23 mouse cellular contexts compared by ENCODE assay signal in the genomic region with DNA sequence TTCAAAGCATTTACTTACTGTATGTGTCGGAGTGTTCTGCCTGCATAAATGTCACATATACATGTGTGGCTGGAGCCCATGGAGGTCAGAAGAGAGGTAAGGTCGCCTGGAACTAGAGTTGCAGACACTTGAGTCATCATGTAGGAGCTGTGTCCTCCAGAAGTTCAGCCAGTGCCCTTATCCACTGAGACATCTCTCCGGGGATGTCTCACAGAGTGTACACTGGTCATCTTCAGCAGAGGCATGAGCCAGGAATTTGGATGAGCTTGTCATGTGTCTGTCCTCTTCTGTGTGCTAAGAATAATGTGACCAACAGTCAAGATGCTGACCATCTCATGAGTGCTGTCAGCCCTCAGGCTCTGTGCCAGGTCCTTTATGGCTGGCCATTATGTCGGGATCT. TPM values are rescaled to one million over a fixed set of nuclear protein-coding genes. Genes with fewer than 3 reads are reported as not detected.
DNase-seq lines count a peak whose midpoint lies in the region; ATAC-seq lines count a peak whose summit lies in the region.
"Had no signal": no experiment of that assay in that cellular context is flagged by ENCODE, and none has a peak within 500 bp of the region (broad histone marks: within the 10 kb centered on the region; RNA-seq: fewer than 3 reads in every experiment).

No protein-coding gene starts in this region.

- no peaks in the 10 kb centered on the region for H3K9me3 ChIP-seq in liver, embryonic 11.5 days (ENCODE audit: control insufficient read depth, low read length)
- H3K9me3 ChIP-seq in midbrain, embryonic 11.5 days (ENCODE audit: control insufficient read depth, low read length): no peaks in the 10 kb centered on the region
- H3K9me3 ChIP-seq in midbrain, embryonic 10.5 days (replicated peaks): no peaks in the 10 kb centered on the region
- H3K9me3 ChIP-seq: embryonic facial prominence, embryonic 12.5 days; forebrain, embryonic 15.5 days; G1E; heart, embryonic 12.5 days had no signal

- H3K4me2 ChIP-seq in liver, embryonic 11.5 days: no peak overlapping the region
- H3K4me2 ChIP-seq in midbrain, embryonic 11.5 days: no peak overlapping the region
- H3K4me2 ChIP-seq: embryonic facial prominence, embryonic 12.5 days; forebrain, embryonic 15.5 days; heart, embryonic 12.5 days had no signal

- no peak overlapping the region for H3K9ac ChIP-seq in liver, embryonic 11.5 days (ENCODE audit: low read depth, low read length)
- H3K9ac ChIP-seq in midbrain, embryonic 11.5 days (ENCODE audit: low read length): no peak overlapping the region
- H3K9ac ChIP-seq: embryonic facial prominence, embryonic 12.5 days; forebrain, embryonic 15.5 days; heart, embryonic 12.5 days had no signal

- no peak overlapping the region for H3K4me3 ChIP-seq in liver, embryonic 11.5 days (ENCODE audit: low read depth, low read length)
- no peak overlapping the region for H3K4me3 ChIP-seq in midbrain, embryonic 11.5 days (ENCODE audit: low read depth, low read length)
- no peak overlapping the region for H3K4me3 ChIP-seq in midbrain, embryonic 10.5 days
- H3K4me3 ChIP-seq: embryonic facial prominence, embryonic 12.5 days; forebrain, embryonic 15.5 days; heart, adult 2 months; heart, embryonic 12.5 days had no signal

- H3K4me1 ChIP-seq in liver, embryonic 11.5 days (replicated peaks; ENCODE audit: control insufficient read depth, insufficient read depth, low read length): no peaks in the 10 kb centered on the region
- peaks cover 8% of the 10 kb centered on the region for H3K4me1 ChIP-seq in midbrain, embryonic 11.5 days (ENCODE audit: control insufficient read depth, insufficient read depth, low read length)
- H3K4me1 ChIP-seq in midbrain, embryonic 10.5 days: peaks cover 42% of the 10 kb centered on the region

- no peaks in the 10 kb centered on the region for H3K27me3 ChIP-seq in liver, embryonic 11.5 days (replicated peaks; ENCODE audit: control insufficient read depth, insufficient read depth, low read length)
- H3K27me3 ChIP-seq in midbrain, embryonic 11.5 days (ENCODE audit: control insufficient read depth, insufficient read depth, low read length): no peaks in the 10 kb centered on the region
- H3K27me3 ChIP-seq in midbrain, embryonic 10.5 days (ENCODE audit: low read depth, poor library complexity, severe bottlenecking): peaks cover 9% of the 10 kb centered on the region; the same call in 1 of the 2 replicates
- H3K27me3 ChIP-seq: embryonic facial prominence, embryonic 12.5 days; heart, embryonic 12.5 days had no signal

- no peak for ATAC-seq in cerebellum, adult (ENCODE audit: insufficient number of reproducible peaks, low FRiP score, low TSS enrichment)
- no peak for ATAC-seq in liver, embryonic 11.5 days (replicated peaks; ENCODE audit: low FRiP score)
- no peak for ATAC-seq in midbrain, embryonic 11.5 days (ENCODE audit: low FRiP score)
- ATAC-seq: CD4-positive, CD25-positive, alpha-beta regulatory T cell, adult 4 months; forebrain, embryonic 15.5 days had no signal

- H3K27ac ChIP-seq in liver, embryonic 11.5 days (ENCODE audit: low read depth, low read length): no peak overlapping the region
- no peak overlapping the region for H3K27ac ChIP-seq in midbrain, embryonic 11.5 days (ENCODE audit: low read depth, low read length)
- no peak overlapping the region for H3K27ac ChIP-seq in midbrain, embryonic 10.5 days (replicated peaks)
- H3K27ac ChIP-seq: embryonic facial prominence, embryonic 12.5 days; forebrain, embryonic 15.5 days; heart, adult 2 months had no signal

- no peaks in the 10 kb centered on the region for H3K36me3 ChIP-seq in liver, embryonic 11.5 days (ENCODE audit: control insufficient read depth, insufficient read depth, low read length)
- no peaks in the 10 kb centered on the region for H3K36me3 ChIP-seq in midbrain, embryonic 11.5 days (ENCODE audit: control insufficient read depth, insufficient read depth, low read length)
- H3K36me3 ChIP-seq in midbrain, embryonic 10.5 days: no peaks in the 10 kb centered on the region
- H3K36me3 ChIP-seq: embryonic facial prominence, embryonic 12.5 days; forebrain, embryonic 15.5 days; G1E; heart, embryonic 12.5 days had no signal

- DNase-seq in cerebellum, postnatal 10 days: peak; percentile 24 to 43
- DNase-seq in kidney, adult 11 months: peak; percentile 11
- DNase-seq in kidney, adult 9 months: no peak
- peak; percentile 15 for DNase-seq in liver, embryonic 11.5 days (ENCODE audit: low spot score)
- DNase-seq in liver: no peak
- DNase-seq in midbrain, embryonic 11.5 days (ENCODE audit: low spot score, missing footprints): peak; percentile 65
- no peak for DNase-seq in midbrain, embryonic 10.5 days (ENCODE audit: low spot score)
- DNase-seq: adrenal gland, adult 8-10 months; adrenal gland, postnatal 36 days; B cell, adult 2 months; cerebellum, adult 11 months; cerebellum, adult 8-10 months; cerebellum, postnatal 25 days; gastrocnemius, postnatal 36 days; heart, adult 2 months had no signal

- 76% methylated on average over 4 of the region's 4 CpGs for WGBS in liver, embryonic 11.5 days
- 83% methylated on average over 4 of the region's 4 CpGs for WGBS in midbrain, embryonic 11.5 days
- 85% methylated on average over 4 of the region's 4 CpGs for WGBS in midbrain, embryonic 10.5 days

RNA-seq across cellular contexts. Expression of a gene that starts 9.9 kb away (rescaled TPM):
- polyA plus RNA-seq in liver, embryonic 11.5 days (2014; fragmentation: Nextera tagmentation; extraction: Ambion mirVana): not detected in 2 replicates
- polyA plus RNA-seq in midbrain, embryonic 11.5 days (2014; fragmentation: Nextera tagmentation; extraction: Ambion mirVana): 0.10 TPM in 1 of 2 replicates, not detected in the other
- polyA plus RNA-seq in midbrain, embryonic 10.5 days (2016; fragmentation: Nextera tagmentation; extraction: Ambion mirVana): not detected in 2 replicates
- polyA plus RNA-seq: embryonic facial prominence, embryonic 12.5 days; forebrain, embryonic 11.5 days; forebrain, embryonic 15.5 days; G1E; heart, embryonic 12.5 days; hindbrain, embryonic 11.5 days had no signal

RNA-seq across cellular contexts. Expression of a gene that starts 21.5 kb away (rescaled TPM):
- polyA plus RNA-seq in liver, embryonic 11.5 days (2014; fragmentation: Nextera tagmentation; extraction: Ambion mirVana): 105 and 118 TPM in 2 replicates
- 54.8 and 58.8 TPM in 2 replicates for polyA plus RNA-seq in midbrain, embryonic 11.5 days (2014; fragmentation: Nextera tagmentation; extraction: Ambion mirVana)
- polyA plus RNA-seq in midbrain, embryonic 10.5 days (2016; fragmentation: Nextera tagmentation; extraction: Ambion mirVana): 24.0 and 46.1 TPM in 2 replicates
- polyA plus RNA-seq: G1E had no signal

RNA-seq across cellular contexts. Expression of a gene that starts 22.1 kb away (rescaled TPM):
- polyA plus RNA-seq in liver, embryonic 11.5 days (2014; fragmentation: Nextera tagmentation; extraction: Ambion mirVana): 56.6 and 66.1 TPM in 2 replicates
- 18.9 and 19.6 TPM in 2 replicates for polyA plus RNA-seq in midbrain, embryonic 11.5 days (2014; fragmentation: Nextera tagmentation; extraction: Ambion mirVana)
- 10.9 and 14.4 TPM in 2 replicates for polyA plus RNA-seq in midbrain, embryonic 10.5 days (2016; fragmentation: Nextera tagmentation; extraction: Ambion mirVana)
- polyA plus RNA-seq: G1E had no signal

Comparison
In these comparisons a context has a peak if more than half of its experiments do, and no peak if none do; other contexts are left out.
1. DNase-seq: peak in cerebellum, postnatal 10 days (2 of 2), kidney, adult 11 months (single experiment), liver, embryonic 11.5 days (single experiment) and midbrain, embryonic 11.5 days (single experiment); none in kidney, adult 9 months (single experiment), liver (single experiment) and midbrain, embryonic 10.5 days (single experiment).